Mouse (Mus musculus) liver, embryonic 15.5 days (tissue): ENCODE results near the gene Osbp. TPM values are rescaled to one million over a fixed set of nuclear protein-coding genes. Genes with fewer than 3 reads are reported as not detected.

Source experiments
- ATAC-seq: fragments of 200-750 bp; cut with Nextera tagmentation; 2 replicates; pipeline ENCODE4 v1.8.0; 2017; ENCODE audit warnings: moderate number of reproducible peaks, mild to moderate bottlenecking, moderate library complexity; ENCODE audit not compliant: insufficient read depth
- H3K27ac ChIP-seq: fragments of 300-500 bp; sonication (generic); replicated peaks from 2 replicates; pipeline ENCODE4 v1.5.1; 2015; ENCODE audit warnings: mild to moderate bottlenecking, inconsistent platforms
- H3K27me3 ChIP-seq: fragments of 300-500 bp; sonication (generic); 2 replicates; pipeline ENCODE4 v1.6.1; 2015; ENCODE audit warnings: mild to moderate bottlenecking, inconsistent platforms
- H3K36me3 ChIP-seq: fragments of 300-500 bp; sonication (generic); replicated peaks from 2 replicates; pipeline ENCODE4 v1.6.1; 2015; ENCODE audit warnings: moderate library complexity, mild to moderate bottlenecking, inconsistent platforms
- H3K4me1 ChIP-seq: fragments of 300-500 bp; sonication (generic); replicated peaks from 2 replicates; pipeline ENCODE4 v1.6.1; 2015; ENCODE audit warnings: inconsistent platforms
- H3K4me2 ChIP-seq: fragments of 300-500 bp; sonication (generic); 2 replicates; pipeline ENCODE4 v1.6.1; 2015; ENCODE audit warnings: moderate library complexity, mild to moderate bottlenecking, inconsistent platforms
- H3K4me3 ChIP-seq: fragments of 300-500 bp; sonication (generic); replicated peaks from 2 replicates; pipeline ENCODE4 v1.5.1; 2015; ENCODE audit warnings: mild to moderate bottlenecking, inconsistent platforms
- H3K9ac ChIP-seq: fragments of 300-500 bp; sonication (generic); 2 replicates; pipeline ENCODE4 v1.6.1; 2015; ENCODE audit warnings: moderate library complexity, mild to moderate bottlenecking, inconsistent platforms
- H3K9me3 ChIP-seq: fragments of 300-500 bp; sonication (generic); replicated peaks from 2 replicates; pipeline ENCODE4 v1.6.1; 2016; ENCODE audit warnings: inconsistent platforms
- WGBS: fragments of 180-500 bp; shearing (Covaris S2); methylation state at CpG from one replicate; pipeline ENCODE4 v1.1.7; 2015; ENCODE audit warnings: mixed read lengths; ENCODE audit not compliant: insufficient replicate concordance; 5-methylcytosine and 5-hydroxymethylcytosine counted together
- polyA plus RNA-seq: library from polyadenylated mRNA; unstranded; fragments of >200 nt; fragmentation: Nextera tagmentation; extraction: Ambion mirVana; gene quantifications from 2 replicates; pipeline ENCODE4 v1.2.1, GENCODE M21; 2015

Osbp gene
- polyA plus RNA-seq, 1 experiment from 2014 or later: 1.9 TPM

DNA sequence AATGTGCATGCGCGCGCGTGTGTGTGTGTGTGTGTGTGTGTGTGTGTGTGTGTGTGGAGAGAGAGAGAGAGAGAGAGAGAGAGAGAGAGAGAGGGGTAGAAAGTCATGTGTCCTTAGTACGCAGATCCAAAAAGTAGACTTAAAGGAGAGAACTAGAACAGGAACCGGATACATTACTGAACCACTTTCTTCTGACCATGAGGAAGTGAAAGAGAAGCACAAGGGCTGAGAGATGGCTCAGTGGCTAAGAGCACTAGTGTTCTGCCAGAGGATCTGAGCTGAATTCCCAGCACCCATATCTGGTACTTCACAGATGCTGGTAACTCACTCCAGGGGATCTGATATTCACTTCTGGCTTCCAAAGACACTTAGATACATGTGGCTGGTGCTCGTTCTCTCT lies 23.6 kb downstream of the Osbp start:
- H3K27ac ChIP-seq: no peak overlapping the region
- 89% methylated on average over 7 of the region's 7 CpGs for WGBS
- no peaks in the 10 kb centered on the region for H3K27me3 ChIP-seq
- H3K4me3 ChIP-seq: no peak overlapping the region
- H3K36me3 ChIP-seq: peaks cover 84% of the 10 kb centered on the region
- no peaks in the 10 kb centered on the region for H3K4me1 ChIP-seq
- H3K4me2 ChIP-seq: no peak overlapping the region
- no peak overlapping the region for H3K9ac ChIP-seq
- ATAC-seq: no peak
- no peaks in the 10 kb centered on the region for H3K9me3 ChIP-seq

DNA sequence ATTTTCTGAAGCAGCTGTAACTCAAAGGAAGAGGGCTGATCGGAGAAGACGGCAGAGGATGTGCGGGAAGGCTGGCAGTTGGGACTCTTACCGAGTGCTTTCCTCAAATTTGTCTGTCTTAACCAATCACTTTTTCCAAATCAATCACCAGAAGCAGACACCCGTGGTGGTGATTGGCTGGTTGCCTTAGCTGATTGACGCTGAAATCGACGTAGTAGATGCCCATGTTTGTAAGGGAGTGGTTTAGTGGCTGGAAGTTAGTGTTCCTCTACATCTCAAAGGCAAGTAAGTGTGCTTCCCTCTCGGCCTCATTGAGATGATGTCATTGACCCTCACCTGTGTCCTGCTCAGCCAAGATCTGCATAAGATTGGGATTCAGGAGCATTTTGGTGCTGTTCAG lies 26.3 kb downstream of the Osbp start:
- no peak for ATAC-seq
- no peak overlapping the region for H3K9ac ChIP-seq
- peaks cover 77% of the 10 kb centered on the region for H3K36me3 ChIP-seq

DNA sequence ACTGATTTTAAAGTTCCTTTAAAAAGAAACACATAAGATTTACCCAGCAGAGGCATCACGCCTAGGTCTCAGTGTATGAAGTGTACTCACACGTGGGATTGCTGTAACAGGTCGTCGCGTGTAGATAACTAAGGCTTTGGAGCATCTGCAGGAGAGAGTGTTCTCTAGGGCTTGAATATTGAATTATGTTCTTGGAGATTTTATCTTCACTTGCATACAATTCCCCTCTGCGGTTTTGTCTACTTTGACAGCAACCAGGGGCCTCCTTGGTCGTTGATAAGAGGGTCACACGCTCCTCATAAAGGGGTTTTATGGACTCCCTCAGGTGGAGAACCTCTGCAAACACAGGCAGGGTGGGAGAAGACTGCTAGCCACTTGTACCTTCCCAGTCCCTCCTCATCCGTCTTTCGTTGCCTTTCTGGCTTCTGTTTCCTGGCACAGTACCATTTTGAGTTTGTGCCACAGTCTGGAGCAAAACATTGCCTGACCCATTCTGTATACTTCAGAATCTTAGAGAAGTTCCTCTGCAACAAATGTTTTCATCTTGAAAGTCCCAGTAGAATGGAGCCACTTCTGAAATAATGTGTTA lies 26.8 kb downstream of the Osbp start:
- 68% methylated on average over 10 of the region's 10 CpGs for WGBS
- H3K4me2 ChIP-seq: no peak overlapping the region
- H3K4me1 ChIP-seq: no peaks in the 10 kb centered on the region; the same call in 1 of the 2 replicates
- ATAC-seq: no peak
- H3K36me3 ChIP-seq: peaks cover 73% of the 10 kb centered on the region
- H3K27me3 ChIP-seq: no peaks in the 10 kb centered on the region
- H3K9me3 ChIP-seq: no peaks in the 10 kb centered on the region
- H3K4me3 ChIP-seq: no peak overlapping the region
- no peak overlapping the region for H3K27ac ChIP-seq
- H3K9ac ChIP-seq: no peak overlapping the region

More for the DNA sequence above, 26.3 kb downstream of the Osbp start:
- Histone ChIP-seq H3K27me3 (no peaks in the 10 kb centered on the region), H3K4me1 (no peaks in the 10 kb centered on the region; the same call in 1 of the 2 replicates), H3K4me3 (no peak overlapping the region), H3K4me2 (no peak overlapping the region), H3K27ac (no peak overlapping the region), H3K9me3 (no peaks in the 10 kb centered on the region)
- 83% methylated on average over 9 of the region's 9 CpGs for WGBS

DNA sequence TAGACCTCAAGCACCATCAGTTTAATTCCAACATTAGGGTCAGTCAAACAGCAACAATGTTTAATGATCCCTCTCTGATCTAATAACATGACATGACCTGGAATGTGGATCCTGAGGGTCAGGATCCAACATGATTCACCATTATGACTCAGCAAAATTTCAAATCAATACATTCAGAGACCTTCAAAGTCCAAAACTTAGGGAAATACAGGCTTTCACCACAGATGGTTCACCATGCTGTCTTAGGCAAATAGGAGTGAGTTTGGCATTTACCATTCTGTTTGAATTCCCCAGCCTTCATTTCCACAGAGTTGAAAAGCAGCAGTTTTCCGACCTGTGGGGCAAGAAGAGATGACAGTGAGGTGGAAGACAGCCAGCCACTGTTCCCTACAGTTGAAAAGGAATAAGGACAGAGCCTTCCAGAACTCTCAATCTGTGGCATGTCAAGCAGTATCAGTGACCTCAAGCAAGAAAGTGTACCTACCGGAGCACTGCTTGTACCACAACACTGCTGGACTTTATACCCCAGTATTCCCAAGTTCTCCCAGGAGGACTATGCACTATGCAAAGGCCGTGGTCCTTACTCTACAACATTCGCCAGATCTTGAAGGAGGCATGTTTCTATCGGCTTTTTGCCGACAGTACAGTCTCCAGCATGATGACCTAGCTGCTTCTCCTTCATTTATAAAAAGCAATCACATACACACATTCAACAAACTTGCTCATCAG lies 29.1 kb downstream of the Osbp start:
- Histone ChIP-seq H3K27me3 (no peaks in the 10 kb centered on the region; the same call in 1 of the 2 replicates), H3K9ac (no peak overlapping the region), H3K9me3 (no peaks in the 10 kb centered on the region), H3K4me2 (no peak overlapping the region), H3K27ac (no peak overlapping the region; the same call in 1 of the 2 replicates), H3K36me3 (peaks cover 51% of the 10 kb centered on the region), H3K4me3 (no peak overlapping the region), H3K4me1 (no peaks in the 10 kb centered on the region; the same call in 1 of the 2 replicates)
- 85% methylated on average over 6 of the region's 6 CpGs for WGBS
- no peak for ATAC-seq

DNA sequence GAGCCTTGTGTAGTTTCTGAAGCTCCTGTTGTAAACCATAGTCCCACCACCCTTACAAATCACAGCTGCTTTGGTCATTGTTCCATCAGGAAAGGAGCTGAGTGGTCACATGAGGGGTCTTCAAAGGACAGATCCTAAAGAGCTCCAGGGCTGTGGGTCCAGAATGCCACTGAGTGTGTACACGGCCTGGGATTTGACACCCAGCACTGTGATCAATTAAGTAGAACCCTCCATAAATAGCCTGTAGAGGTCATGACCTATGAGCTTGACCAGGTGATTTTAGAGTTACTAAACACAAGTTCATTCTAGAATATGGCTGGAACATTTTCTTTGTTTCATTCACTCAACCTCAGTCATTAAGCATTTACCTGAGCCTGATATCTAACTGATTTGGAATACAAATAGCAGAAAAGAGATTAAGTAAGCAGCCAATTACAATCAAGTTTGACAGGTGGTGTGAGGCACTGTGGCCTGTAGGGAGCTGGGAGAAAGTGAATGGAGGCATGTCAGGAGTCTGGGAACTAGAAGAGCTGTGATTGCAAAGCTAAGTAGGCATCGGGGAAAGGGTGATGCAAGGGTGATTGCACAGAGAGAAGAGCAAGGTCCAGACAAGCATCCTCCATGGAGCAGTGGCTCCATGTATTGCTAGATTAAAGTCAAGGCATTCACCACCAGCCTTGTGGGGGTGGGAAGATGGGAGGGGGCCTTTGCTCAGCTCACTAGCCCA lies 30.1 kb downstream of the Osbp start:
- no peaks in the 10 kb centered on the region for H3K9me3 ChIP-seq
- WGBS: 64% methylated on average over 2 of the region's 2 CpGs
- peaks cover 43% of the 10 kb centered on the region for H3K36me3 ChIP-seq
- H3K27me3 ChIP-seq: no peaks in the 10 kb centered on the region; the same call in 1 of the 2 replicates
- no peak overlapping the region for H3K4me3 ChIP-seq
- no peak overlapping the region; the same call in 1 of the 2 replicates for H3K27ac ChIP-seq
- peak; percentile 37 for ATAC-seq
- no peaks in the 10 kb centered on the region; the same call in 1 of the 2 replicates for H3K4me1 ChIP-seq
- no peak overlapping the region for H3K9ac ChIP-seq
- H3K4me2 ChIP-seq: no peak overlapping the region

DNA sequence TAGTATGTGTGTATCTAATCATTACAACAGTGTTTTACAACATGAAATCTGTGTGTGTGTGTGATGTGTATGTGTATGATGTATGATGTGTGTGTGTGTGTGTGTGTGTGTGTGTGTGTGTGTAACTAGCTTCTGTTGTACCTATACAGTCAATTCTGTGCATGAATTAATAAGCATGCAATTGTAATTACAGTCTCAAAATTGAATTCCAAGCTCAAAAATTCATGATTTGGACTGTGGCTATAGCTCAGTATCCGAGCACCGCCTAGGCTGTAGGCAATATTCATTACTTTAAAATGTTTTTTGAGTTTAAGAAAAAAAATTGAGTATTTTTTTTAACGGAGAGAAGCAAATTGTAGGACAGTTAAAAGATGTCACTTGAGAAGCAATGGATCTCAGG lies 35.9 kb downstream of the Osbp start:
- Histone ChIP-seq H3K4me3 (no peak overlapping the region), H3K27ac (no peak overlapping the region), H3K4me2 (peak overlapping the region; percentile 54; the same call in 1 of the 2 replicates), H3K4me1 (peaks cover 34% of the 10 kb centered on the region), H3K9me3 (no peaks in the 10 kb centered on the region), H3K9ac (no peak overlapping the region), H3K36me3 (no peaks in the 10 kb centered on the region), H3K27me3 (no peaks in the 10 kb centered on the region; the same call in 1 of the 2 replicates)
- 16% methylated on average over 3 of the region's 3 CpGs for WGBS
- ATAC-seq: no peak

DNA sequence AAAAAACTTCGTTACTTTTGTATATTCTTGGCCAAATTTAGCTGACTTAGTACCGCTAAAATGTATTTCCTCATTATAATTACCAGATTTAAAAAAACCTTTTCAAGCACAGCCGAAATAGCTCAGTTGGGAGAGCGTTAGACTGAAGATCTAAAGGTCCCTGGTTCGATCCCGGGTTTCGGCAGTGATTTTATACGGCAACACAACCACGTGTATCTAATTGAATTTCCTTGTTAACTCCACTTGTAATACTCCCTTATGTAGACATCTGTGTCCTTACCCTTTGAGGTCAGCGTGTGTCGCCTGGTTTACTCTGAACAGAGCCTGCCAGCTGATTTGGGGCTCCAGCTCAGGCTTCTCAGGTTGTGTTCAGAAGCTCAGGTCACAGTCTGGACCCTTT lies 36.4 kb downstream of the Osbp start:
- peak overlapping the region; percentile 54 for H3K4me2 ChIP-seq
- H3K36me3 ChIP-seq: no peaks in the 10 kb centered on the region
- peaks cover 38% of the 10 kb centered on the region for H3K4me1 ChIP-seq
- no peaks in the 10 kb centered on the region; the same call in 1 of the 2 replicates for H3K27me3 ChIP-seq
- peak overlapping the region; percentile 21 for H3K4me3 ChIP-seq
- no peaks in the 10 kb centered on the region for H3K9me3 ChIP-seq
- under 1% methylated on average over 11 of the region's 11 CpGs for WGBS
- H3K9ac ChIP-seq: no peak overlapping the region
- H3K27ac ChIP-seq: no peak overlapping the region
- peak; percentile 57 for ATAC-seq

DNA sequence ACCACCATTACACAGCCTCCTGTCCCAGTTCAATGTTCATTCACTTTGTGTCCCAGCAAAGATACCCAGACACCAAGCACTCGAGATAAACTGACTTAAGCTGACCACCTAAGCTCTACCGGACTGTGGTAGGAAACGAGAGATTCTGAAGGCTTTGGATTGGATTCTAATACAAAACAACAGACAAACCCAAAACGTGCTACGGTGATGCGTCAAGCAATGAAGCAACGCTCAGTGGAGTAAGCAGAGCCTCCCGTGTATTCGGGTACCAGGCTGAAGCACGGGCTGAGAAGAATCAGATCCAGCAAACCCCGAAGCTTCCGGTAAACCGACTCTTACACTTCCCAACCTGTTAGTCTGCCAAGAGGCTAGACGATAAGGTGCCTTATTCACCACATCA lies 37.0 kb downstream of the Osbp start:
- ATAC-seq: no peak
- Histone ChIP-seq H3K9me3 (no peaks in the 10 kb centered on the region), H3K4me1 (peaks cover 45% of the 10 kb centered on the region), H3K27me3 (no peaks in the 10 kb centered on the region; the same call in 1 of the 2 replicates), H3K9ac (no peak overlapping the region), H3K36me3 (no peaks in the 10 kb centered on the region), H3K27ac (no peak overlapping the region), H3K4me3 (peak overlapping the region; percentile 21), H3K4me2 (peak overlapping the region; percentile 54)
- 42% methylated on average over 14 of the region's 14 CpGs for WGBS

DNA sequence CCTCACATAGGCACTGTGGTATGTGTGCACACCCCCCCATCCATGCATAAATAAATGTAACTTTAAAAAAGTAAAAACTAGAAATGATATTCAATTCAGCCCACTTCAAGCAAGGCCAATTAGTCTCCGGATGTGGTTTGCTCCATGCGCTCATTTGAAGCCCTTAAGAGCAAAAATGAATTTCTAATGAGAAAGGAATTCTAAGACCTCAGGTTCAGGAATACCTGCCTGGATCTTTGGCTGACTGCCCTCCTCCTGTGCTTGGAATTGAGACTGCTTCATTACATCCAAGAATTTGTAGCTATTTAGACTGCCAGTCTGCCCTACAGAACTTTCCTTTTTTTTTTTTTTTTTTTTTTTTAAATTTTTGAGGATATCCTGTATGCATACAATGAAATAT lies 37.8 kb downstream of the Osbp start:
- Histone ChIP-seq H3K9me3 (no peaks in the 10 kb centered on the region), H3K27me3 (no peaks in the 10 kb centered on the region; the same call in 1 of the 2 replicates), H3K4me2 (no peak overlapping the region), H3K4me3 (no peak overlapping the region), H3K4me1 (peaks cover 52% of the 10 kb centered on the region), H3K27ac (no peak overlapping the region), H3K9ac (no peak overlapping the region), H3K36me3 (no peaks in the 10 kb centered on the region)
- no peak for ATAC-seq
- WGBS: 94% methylated on average over 2 of the region's 2 CpGs

DNA sequence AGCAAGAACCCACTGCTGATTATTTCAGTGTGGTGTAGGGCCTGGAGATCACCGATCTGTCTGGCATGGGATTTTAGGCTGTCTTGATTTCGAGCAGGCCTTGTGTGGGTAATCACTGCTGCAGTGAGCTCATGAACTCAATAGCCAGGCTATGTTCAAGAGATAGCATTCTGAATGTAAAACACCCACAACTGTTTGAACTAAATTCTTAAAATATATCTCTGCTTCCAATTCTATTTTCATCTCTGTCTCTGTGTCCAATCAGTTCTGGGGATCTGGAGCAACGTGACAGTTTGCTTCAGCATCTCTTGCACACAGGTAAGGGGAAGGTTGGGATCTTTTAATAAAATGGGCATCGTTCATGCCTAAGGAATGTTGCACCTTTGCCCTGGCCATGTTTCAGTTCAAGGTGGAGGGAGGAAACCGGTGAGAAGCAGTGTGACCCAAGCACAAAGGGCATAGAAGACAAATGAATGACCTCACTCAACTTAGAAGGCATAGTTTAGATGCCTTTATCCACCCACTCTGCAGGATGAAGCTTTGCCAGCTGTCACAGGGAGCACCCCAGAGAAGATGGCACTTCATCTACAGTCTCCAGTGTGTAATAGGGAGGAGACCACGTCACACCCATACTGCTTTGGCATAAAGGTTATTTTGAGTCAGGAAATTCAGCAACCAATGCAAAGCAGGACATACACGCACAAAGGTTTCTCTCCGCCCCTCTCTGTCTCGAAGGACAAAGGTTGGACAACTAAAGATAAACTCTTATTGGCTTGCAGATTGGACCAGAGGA lies 38.7 kb downstream of the Osbp start:
- H3K4me1 ChIP-seq: peaks cover 61% of the 10 kb centered on the region
- H3K9me3 ChIP-seq: no peaks in the 10 kb centered on the region
- no peaks in the 10 kb centered on the region for H3K36me3 ChIP-seq
- peak overlapping the region; percentile 85 for H3K27ac ChIP-seq
- no peaks in the 10 kb centered on the region; the same call in 1 of the 2 replicates for H3K27me3 ChIP-seq
- 38% methylated on average over 9 of the region's 9 CpGs for WGBS
- no peak overlapping the region; the same call in 1 of the 2 replicates for H3K9ac ChIP-seq
- peak overlapping the region; percentile 90 for H3K4me2 ChIP-seq
- H3K4me3 ChIP-seq: peak overlapping the region; percentile 79
- no peak for ATAC-seq
